Mouse (Mus musculus) cerebellum, postnatal 10 days (tissue): ENCODE data around the gene Gm960.

Experiments
- DNase-seq, 2 experiments: peaks; one replicate each; pipeline ENCODE4 v3.0.0; 2021; ENCODE audit warnings: mixed read lengths in 2 of 2

The Gm960 gene

DNA sequence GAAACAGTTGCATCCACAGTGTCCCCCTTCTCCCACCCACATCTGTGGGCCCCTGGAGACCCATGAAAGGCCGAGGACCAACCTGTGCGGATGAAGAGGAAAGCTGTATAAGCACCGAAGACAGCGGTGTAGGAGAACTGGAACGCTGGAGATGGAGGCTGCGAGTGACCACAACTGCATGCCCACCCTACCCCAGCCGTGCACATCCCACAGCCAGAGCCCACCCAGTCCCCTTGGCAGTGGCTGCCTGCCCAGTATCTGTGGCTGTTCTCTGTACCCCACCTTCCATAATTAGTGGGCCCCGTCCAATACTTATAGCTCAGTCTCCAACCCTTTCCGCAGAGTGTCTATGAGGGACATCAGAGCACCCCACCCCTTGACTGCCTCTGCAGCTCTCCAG lies 75.0 kb downstream of the Gm960 start:
- no peak for DNase-seq

DNA sequence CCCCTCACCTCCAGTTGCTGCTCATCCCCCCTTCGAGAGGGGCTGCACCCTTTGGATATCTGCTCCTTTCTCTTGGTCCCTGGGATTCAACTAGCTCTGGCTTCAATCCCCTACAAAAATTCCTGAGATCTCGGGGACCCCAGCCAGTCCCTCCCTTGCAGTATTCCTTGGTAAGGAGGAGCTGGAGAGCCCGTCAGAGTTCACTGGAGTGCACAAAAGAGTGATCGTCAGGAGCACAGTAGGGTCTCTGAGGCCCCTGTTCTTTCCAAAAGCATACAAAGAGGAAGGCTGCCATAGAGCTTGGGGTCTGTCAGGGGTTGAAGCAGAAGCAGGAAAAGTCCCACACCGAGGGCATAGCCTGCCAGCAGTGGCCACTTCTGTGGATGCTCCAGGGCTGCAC lies 75.7 kb downstream of the Gm960 start:
- no peak for DNase-seq

- DNase-seq, result no peak
These were observed 77.7 kb downstream of the Gm960 start for GRCm38 (mm10) chr19:4620721-4621120.

DNA sequence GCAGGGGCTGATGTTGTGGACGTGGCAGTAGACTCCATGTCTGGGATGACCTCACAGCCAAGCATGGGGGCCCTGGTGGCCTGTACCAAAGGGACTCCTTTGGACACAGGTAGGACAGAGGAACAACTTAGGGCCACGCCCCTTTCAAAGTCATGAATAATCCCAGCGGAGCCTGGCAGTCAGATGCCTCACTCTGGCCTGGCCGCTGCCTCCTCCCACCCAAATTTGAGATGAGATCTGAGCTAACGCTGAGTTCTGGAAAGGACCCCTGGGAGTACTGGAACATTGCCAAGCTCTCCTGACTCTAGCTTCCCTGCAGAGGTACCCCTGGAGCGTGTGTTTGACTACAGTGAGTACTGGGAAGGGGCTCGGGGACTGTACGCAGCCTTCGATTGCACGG lies 79.0 kb downstream of the Gm960 start:
- no peak for DNase-seq

- DNase-seq, result peak; percentile 64 to 65
These were observed 80.3 kb downstream of the Gm960 start for GRCm38 (mm10) chr19:4618183-4618582.

- DNase-seq, result peak in 1 of 2 experiments; percentile 51
These were observed 81.9 kb downstream of the Gm960 start for GRCm38 (mm10) chr19:4616546-4616945.

DNA sequence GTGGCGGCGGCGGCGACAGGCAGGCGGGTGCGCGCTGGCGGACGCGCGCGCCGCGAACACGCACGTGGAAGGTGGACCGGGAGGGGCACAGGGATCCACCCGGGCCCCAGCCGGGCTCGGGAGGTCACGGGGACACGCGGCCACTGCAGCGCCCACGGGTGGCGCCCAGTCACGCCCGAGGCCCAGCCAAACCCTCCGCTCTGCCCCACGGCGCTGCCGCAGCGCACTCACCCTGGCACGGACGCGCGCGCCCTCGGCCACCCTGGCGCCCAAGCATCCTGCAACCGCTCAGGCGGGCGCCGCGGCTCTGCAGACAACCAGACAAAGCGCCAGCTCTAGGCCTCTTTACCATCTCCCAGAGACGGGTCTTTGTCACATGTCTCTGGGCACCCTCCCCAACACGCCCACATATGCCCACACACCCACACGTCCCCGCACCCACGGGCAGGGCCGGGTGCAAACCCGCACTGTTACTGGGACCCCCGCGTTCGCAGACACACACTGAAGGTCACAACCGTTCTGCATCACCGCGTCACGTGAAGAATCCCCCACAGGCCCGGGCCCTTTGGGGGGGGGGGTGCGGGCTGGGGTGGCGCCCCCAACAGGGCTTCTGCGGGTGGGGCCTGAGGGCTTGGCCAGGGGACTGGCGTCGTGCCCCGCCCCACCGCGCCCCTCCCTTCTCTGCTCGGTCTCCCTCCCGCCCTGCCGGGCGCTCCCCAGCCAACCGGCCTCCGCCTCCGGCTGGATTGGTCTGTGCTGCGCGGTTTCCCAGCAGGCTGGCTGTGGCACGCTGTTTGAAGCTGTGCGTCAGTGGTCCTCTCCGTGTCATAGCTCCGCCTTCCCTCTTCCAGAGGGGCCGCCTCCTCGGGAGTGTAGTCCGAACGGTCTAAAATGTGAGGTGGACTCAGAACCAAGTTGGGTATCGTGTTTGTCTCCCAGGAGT lies 83.0 kb downstream of the Gm960 start, which contains the start of gene Lrfn4:
Lrfn4 (minus strand) TSS at position 517 of the 943 bp plus-strand sequence.
- peak; percentile 90 to 95 for DNase-seq

- peak; percentile 65 to 68 for DNase-seq
These were observed 83.9 kb downstream of the Gm960 start for GRCm38 (mm10) chr19:4614305-4615150.

- no peak for DNase-seq
These were observed 84.8 kb downstream of the Gm960 start for GRCm38 (mm10) chr19:4613464-4614304.

DNA sequence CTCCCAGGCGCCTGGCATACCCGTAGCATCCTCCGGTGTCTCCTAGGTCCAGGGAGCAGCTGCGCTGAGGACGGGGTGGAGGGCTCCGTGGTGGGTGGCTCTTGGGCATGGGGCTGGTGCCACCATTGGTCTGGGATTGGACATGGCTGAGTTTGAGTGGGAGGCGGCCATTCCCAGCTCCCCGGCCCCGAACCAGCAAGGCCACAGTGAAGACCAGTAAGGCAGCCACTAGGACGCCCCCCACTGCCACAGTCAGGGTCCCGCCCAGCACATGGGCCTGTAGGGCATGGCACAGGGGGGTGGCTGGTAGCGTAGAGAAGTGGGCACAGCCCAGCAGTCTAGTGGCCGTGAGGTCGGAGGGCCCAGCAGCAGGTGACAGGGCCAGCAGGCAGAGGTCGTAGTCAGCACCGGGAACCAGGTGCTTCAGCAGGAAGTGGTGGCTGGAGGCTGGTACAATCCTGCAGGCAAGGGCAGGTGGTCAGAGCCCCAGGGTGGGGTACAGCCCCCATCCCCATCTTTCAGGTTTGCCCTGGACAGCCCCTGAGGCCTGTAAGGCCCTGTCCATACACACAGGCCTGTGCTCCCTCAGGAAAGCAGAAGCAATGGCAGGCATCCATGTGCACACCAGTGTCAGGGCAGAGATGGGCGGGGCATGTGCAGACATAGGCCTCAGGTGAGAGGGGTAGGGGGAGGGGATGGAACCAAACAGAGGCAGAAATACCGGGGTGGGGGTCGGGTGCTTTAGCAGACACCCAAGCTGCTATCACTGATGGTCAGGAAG lies 86.1 kb downstream of the Gm960 start:
- no peak for DNase-seq

DNA sequence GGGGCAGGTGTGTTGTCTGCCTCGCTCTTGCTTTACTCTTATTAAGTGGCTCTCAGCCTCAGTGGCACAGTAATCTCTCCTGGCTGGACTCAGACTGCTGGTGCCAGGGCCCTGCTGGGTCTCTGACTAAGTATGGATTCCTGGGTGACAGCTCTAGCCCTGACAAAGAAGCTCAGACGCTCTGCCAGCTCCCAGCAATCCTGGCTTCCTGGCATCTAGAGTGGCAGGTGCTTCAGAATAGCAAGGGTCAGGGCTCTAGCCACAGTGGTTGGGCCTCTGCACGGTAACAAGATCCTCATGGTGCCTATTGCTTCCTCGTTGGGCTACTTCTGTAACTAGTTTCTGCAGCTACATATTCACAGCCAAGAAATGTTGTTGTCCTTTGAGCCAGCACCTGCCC lies 88.4 kb downstream of the Gm960 start:
- no peak for DNase-seq

- no peak for DNase-seq
These were observed 90.0 kb downstream of the Gm960 start for GRCm38 (mm10) chr19:4608511-4608910.

DNA sequence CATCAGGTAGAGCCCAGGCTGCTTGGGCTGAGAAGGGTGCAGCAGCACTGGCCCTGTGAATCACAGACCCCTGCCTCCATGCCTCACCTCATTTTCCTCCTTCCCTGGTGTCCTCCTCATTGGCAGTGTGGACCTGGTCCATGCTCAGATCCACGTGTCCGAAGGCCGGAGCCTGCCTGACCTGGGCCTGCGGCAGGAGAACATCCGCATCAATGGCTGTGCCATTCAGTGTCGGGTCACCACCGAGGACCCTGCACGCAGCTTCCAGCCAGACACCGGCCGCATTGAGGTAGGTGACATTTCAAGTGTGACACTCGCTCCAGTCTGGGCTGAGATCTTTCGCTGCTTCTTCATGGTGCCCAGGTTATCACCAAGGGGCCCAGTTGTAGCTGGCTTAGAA lies 91.1 kb downstream of the Gm960 start:
- no peak for DNase-seq

DNA sequence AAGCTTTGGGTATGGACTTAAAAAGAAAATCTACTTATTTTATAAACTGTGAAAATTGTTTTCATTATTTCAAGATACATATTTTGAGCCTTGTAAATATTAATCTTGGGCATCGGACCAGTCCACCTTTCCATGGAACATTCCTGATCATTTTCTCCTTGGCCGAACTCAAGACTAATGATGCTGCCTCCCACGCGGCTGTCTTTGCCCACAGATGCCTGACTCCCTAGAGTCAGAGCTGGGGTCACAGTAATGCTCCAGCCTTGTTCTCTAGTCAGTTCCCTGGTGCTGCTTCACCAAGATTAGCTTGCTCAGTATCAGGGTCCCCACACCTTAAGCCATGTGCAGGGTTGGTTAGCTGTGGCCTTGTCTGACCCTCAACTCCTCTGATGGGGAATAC lies 92.8 kb downstream of the Gm960 start:
- DNase-seq, result no peak

- peak; percentile 69 to 74 for DNase-seq
These were observed 94.4 kb downstream of the Gm960 start for GRCm38 (mm10) chr19:4603801-4604723.

DNA sequence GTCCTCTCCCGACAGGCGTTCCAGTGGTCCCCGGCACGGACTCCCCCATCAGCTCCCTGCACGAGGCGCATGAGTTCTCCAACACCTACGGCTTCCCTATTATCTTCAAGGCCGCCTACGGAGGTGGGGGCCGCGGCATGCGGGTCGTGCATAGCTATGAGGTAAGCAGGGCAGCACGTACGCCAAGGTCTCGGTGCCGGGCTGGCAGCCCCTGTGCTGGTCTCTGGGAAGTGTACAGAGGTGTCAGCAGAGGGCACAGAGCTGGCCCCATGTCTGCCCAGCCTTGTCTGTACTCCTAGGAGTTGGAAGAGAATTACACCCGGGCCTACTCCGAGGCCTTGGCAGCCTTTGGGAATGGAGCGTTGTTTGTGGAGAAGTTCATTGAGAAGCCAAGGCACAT lies 96.0 kb downstream of the Gm960 start:
- no peak for DNase-seq

- DNase-seq, result no peak
These were observed 102.4 kb downstream of the Gm960 start for GRCm38 (mm10) chr19:4596071-4596470.

GRCm38 (mm10) chr19:4593792-4594522 lies 104.5 kb downstream of the Gm960 start:
- no peak for DNase-seq

DNA sequence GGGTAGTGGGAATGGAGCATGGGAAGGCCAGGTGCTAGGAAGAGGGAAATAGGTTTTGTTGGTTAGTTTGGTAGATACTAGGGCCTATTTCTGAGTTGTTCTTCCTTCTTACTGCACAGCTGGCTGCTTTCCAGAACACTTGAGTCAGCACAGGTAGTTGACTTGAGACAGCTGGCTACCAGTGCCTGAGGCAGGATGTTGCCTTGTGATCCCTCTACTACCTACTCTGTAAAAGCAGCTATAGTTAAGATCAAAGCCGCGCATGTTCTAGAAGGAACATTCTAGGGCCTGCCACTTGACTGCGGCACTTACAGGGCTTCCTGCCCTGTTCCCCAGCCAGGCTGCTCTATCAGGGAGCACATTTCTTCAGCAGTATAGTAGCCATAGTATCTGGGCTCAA lies 108.4 kb downstream of the Gm960 start:
- DNase-seq, result no peak

DNA sequence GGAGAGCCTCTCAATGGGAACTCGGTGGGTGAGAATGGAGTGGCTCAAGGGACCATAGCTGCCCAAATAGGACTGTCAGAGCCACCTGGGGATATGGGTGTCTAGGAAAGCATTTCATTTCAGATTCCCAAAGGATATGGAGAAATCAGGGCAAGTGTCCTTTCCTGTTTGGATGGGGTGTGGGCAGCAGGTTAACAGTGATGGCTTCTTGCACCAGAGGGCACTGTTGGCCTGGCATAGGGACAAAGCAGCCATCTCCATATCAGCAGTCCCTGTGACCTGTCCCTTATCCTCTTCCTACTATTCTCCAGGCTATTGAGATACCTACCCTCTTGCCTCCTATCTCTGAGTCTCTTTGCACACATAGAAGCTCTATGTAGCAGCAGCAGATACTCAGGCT lies 109.4 kb downstream of the Gm960 start:
- peak; percentile 68 to 70 for DNase-seq
